In the genomic region with DNA sequence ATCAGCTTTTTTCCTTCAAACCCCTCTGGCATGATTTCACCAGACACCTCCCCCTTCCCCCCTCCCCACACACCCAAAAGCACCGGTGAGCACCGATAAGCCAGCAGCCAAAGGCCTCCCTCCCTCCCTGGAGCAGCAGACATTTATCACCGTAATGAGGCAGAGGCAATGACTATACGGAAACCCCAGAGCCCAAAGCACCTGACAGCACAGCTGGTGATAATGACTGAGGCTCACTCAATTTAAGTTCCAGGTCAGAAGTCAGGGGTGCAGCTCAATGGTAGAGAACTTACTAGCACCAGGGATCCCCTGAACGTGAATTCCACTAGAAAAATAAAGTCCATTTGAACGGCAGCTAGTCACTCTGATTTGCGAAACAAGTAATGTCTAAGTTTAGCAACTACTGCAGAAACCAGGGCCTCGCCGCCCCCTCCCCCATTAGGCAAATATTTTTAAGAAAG, we compare ENCODE assay signal across 8 mouse cellular contexts. TPM values are rescaled to one million over a fixed set of nuclear protein-coding genes. Genes with fewer than 3 reads are reported as not detected.
A peak's percentile ranks its signal among the peaks of the same experiment; 100 is the strongest.
DNase-seq lines count a peak whose midpoint lies in the region; ATAC-seq and TF ChIP-seq lines count a peak whose summit lies in the region.

No protein-coding gene starts in this region.

- TF ChIP-seq POLR2A in liver, adult 2 months (IDR thresholded peaks at IDR 0.05; ENCODE audit: extremely low read depth, insufficient read depth, low read length): no peak

- H3K27ac ChIP-seq in kidney, postnatal 0 days: no peak overlapping the region
- H3K27ac ChIP-seq in heart, embryonic 12.5 days (ENCODE audit: poor library complexity, severe bottlenecking): peak overlapping the region; percentile 48
- peak overlapping the region; percentile 11; the same call in 1 of the 2 replicates for H3K27ac ChIP-seq in liver, adult 2 months (replicated peaks; ENCODE audit: insufficient read depth, low read depth, low read length)
- no peak overlapping the region for H3K27ac ChIP-seq in neural tube, embryonic 14.5 days (ENCODE audit: low read depth, low read length)

- H3K4me1 ChIP-seq in kidney, postnatal 0 days (replicated peaks; ENCODE audit: insufficient read depth, low read length): peaks cover 15% of the 10 kb centered on the region
- peaks cover 17% of the 10 kb centered on the region for H3K4me1 ChIP-seq in heart, embryonic 12.5 days (replicated peaks)
- H3K4me1 ChIP-seq in liver, adult 2 months (ENCODE audit: control insufficient read depth, insufficient read depth, low read length): peaks cover 17% of the 10 kb centered on the region; the same call in 1 of the 2 replicates
- peaks cover 19% of the 10 kb centered on the region for H3K4me1 ChIP-seq in neural tube, embryonic 14.5 days (ENCODE audit: control insufficient read depth, insufficient read depth, low read length)

- peak overlapping the region; percentile 37; the same call in 1 of the 2 replicates for H3K9ac ChIP-seq in kidney, postnatal 0 days (ENCODE audit: low read depth, low read length)
- peak overlapping the region; percentile 45 for H3K9ac ChIP-seq in heart, embryonic 12.5 days
- H3K9ac ChIP-seq in liver, adult 2 months (ENCODE audit: low read depth, low read length): peak overlapping the region; percentile 6
- H3K9ac ChIP-seq in neural tube, embryonic 14.5 days (replicated peaks; ENCODE audit: low read depth, low read length): no peak overlapping the region

- DNase-seq in kidney, postnatal 0 days (ENCODE audit: low spot score): peak; percentile 46
- no peak for DNase-seq in kidney, postnatal 36 days
- DNase-seq in c-Kit-negative CD71-positive TER-119-positive erythroid progenitor cells, embryonic 14.5 days (ENCODE audit: low read depth, low spot score): peak; percentile 61
- peak; percentile 57 for DNase-seq in liver, adult 2 months (ENCODE audit: extremely low read depth, low read depth, low spot score)
- no peak for DNase-seq in urinary bladder, adult 18-20 months (ENCODE audit: low spot score in 2 of 2)
- DNase-seq in gastrocnemius, adult 18-20 months (ENCODE audit: low spot score): no peak

- no peak for TF ChIP-seq CTCF in kidney, postnatal 0 days (IDR thresholded peaks at IDR 0.05; ENCODE audit: low read depth)
- no peak for TF ChIP-seq CTCF in liver, adult 2 months (IDR thresholded peaks at IDR 0.05; ENCODE audit: low read depth, low read length)

- H3K79me2 ChIP-seq in liver, adult 2 months (ENCODE audit: control insufficient read depth, insufficient read depth, low read length): peaks cover 18% of the 10 kb centered on the region; the same call in 1 of the 2 replicates

- no peaks in the 10 kb centered on the region for H3K9me3 ChIP-seq in kidney, postnatal 0 days (replicated peaks; ENCODE audit: low read length)
- no peaks in the 10 kb centered on the region for H3K9me3 ChIP-seq in heart, embryonic 12.5 days (replicated peaks)
- H3K9me3 ChIP-seq in neural tube, embryonic 14.5 days (ENCODE audit: control insufficient read depth, low read length): no peaks in the 10 kb centered on the region

- peak overlapping the region; percentile 81 for H3K4me3 ChIP-seq in kidney, postnatal 0 days (replicated peaks; ENCODE audit: low read depth, low read length)
- H3K4me3 ChIP-seq in heart, embryonic 12.5 days: peak overlapping the region; percentile 76
- peak overlapping the region; percentile 13 for H3K4me3 ChIP-seq in liver, adult 2 months (ENCODE audit: insufficient read depth, low read depth, low read length)
- peak overlapping the region; percentile 83 for H3K4me3 ChIP-seq in neural tube, embryonic 14.5 days (ENCODE audit: low read depth, low read length)

- H3K36me3 ChIP-seq in kidney, postnatal 0 days (ENCODE audit: insufficient read depth, low read length): peaks cover 14% of the 10 kb centered on the region
- peaks cover 30% of the 10 kb centered on the region for H3K36me3 ChIP-seq in heart, embryonic 12.5 days
- peaks cover 20% of the 10 kb centered on the region for H3K36me3 ChIP-seq in liver, adult 2 months (ENCODE audit: control insufficient read depth, insufficient read depth, low read length)
- no peaks in the 10 kb centered on the region for H3K36me3 ChIP-seq in neural tube, embryonic 14.5 days (ENCODE audit: control insufficient read depth, insufficient read depth, low read length)

- peak overlapping the region; percentile 83 for H3K4me2 ChIP-seq in kidney, postnatal 0 days (ENCODE audit: low read length)
- H3K4me2 ChIP-seq in heart, embryonic 12.5 days: peak overlapping the region; percentile 80
- H3K4me2 ChIP-seq in neural tube, embryonic 14.5 days (ENCODE audit: low read depth, low read length): peak overlapping the region; percentile 76

- WGBS in kidney, postnatal 0 days: 18% methylated on average over 9 of the region's 9 CpGs
- 6% methylated on average over 9 of the region's 9 CpGs for WGBS in heart, embryonic 12.5 days
- 5% methylated on average over 9 of the region's 9 CpGs for WGBS in liver, adult 2 months
- 15% methylated on average over 9 of the region's 9 CpGs for WGBS in neural tube, embryonic 14.5 days

- H3K27me3 ChIP-seq in kidney, postnatal 0 days (ENCODE audit: insufficient read depth, low read length): no peaks in the 10 kb centered on the region
- no peaks in the 10 kb centered on the region for H3K27me3 ChIP-seq in heart, embryonic 12.5 days (replicated peaks)
- H3K27me3 ChIP-seq in liver, adult 2 months (ENCODE audit: control insufficient read depth, insufficient read depth, low read length): no peaks in the 10 kb centered on the region
- no peaks in the 10 kb centered on the region for H3K27me3 ChIP-seq in neural tube, embryonic 14.5 days (ENCODE audit: control insufficient read depth, insufficient read depth, low read length)

- no peak for ATAC-seq in kidney, postnatal 0 days (replicated peaks; ENCODE audit: low FRiP score, low read depth)
- peak; percentile 48; the same call in 1 of the 2 replicates for ATAC-seq in heart, embryonic 12.5 days (ENCODE audit: insufficient number of reproducible peaks, low FRiP score)
- ATAC-seq in neural tube, embryonic 14.5 days (ENCODE audit: low read depth): 0 out of 2 replicates have a peak, but pooled peaks have one; percentile 30

RNA-seq across cellular contexts. Expression of a gene that starts 1.3 kb away (rescaled TPM):
- 169 and 179 TPM in 2 replicates for polyA plus RNA-seq in kidney, postnatal 0 days (2015; fragmentation: Nextera tagmentation; extraction: Ambion mirVana)
- 163 and 168 TPM in 2 replicates for polyA plus RNA-seq in heart, embryonic 12.5 days (2016; fragmentation: Nextera tagmentation; extraction: Ambion mirVana)
- total RNA-seq in liver, adult 2 months (2014; rRNA removed): 57.4 and 86.8 TPM in 2 replicates
- 49.3 and 50.3 TPM in 2 replicates for polyA plus RNA-seq in liver, adult 2 months (2012; rRNA removed)
- 96.7 and 101 TPM in 2 replicates for polyA plus RNA-seq in neural tube, embryonic 14.5 days (2014; fragmentation: Nextera tagmentation; extraction: Ambion mirVana)
- 10 to 100 TPM; 15.8 to 17.0 TPM for total RNA-seq in gastrocnemius, adult 18-20 months (2021)

Comparison
In these comparisons a context has a peak if more than half of its experiments do, and no peak if none do; other contexts are left out.
1. DNase-seq: peak in kidney, postnatal 0 days (single experiment), c-Kit-negative CD71-positive TER-119-positive erythroid progenitor cells, embryonic 14.5 days (single experiment) and liver, adult 2 months (single experiment); none in kidney, postnatal 36 days (0 of 2), urinary bladder, adult 18-20 months (0 of 2) and gastrocnemius, adult 18-20 months (single experiment).
2. H3K27ac ChIP-seq: peak in heart, embryonic 12.5 days (single experiment) and liver, adult 2 months (single experiment); none in kidney, postnatal 0 days (single experiment) and neural tube, embryonic 14.5 days (single experiment).
3. H3K4me3 ChIP-seq: peak in every context shown above with its lines; median percentile 83 in neural tube, embryonic 14.5 days; 81 in kidney, postnatal 0 days; 76 in heart, embryonic 12.5 days; 13 in liver, adult 2 months.
4. Peak in every context shown above with its lines, with median percentiles within 50 percentile points of each other: H3K4me2 ChIP-seq.